Mouse (Mus musculus): Measurements from ENCODE around the gene Soga3. TPM values are rescaled to one million over a fixed set of nuclear protein-coding genes. Genes with fewer than 3 reads are reported as not detected.
A peak's percentile ranks its signal among the peaks of the same experiment; 100 is the strongest.

Gene Soga3
- polyA plus RNA-seq, 1 experiment from 2014 or later: 96.3 TPM

DNA sequence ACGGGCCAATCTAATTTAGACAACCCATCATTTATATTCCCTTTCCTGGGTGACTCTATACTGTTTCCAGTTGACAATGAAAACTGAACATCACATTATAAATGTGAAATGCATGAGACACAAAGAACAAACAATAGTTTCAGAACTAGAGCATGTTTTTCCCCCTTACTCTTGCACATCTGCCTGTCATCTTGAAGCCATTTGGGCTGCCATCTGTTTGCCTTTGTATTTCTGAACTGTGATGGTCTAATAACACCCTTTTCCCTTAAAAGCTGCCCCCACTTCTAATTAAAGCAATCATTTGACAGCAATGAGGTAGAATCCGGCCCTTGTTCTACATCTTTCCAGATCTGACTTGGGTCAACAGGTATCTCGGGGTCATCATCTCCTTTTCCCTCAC is 32.0 kb downstream of the Soga3 start:
- no peak for ATAC-seq
- Histone ChIP-seq H3K4me2 (replicated peaks) (no peak overlapping the region), H3K36me3 (peaks cover 59% of the 10 kb centered on the region), H3K9me3 (peaks cover 4% of the 10 kb centered on the region; the same call in 1 of the 2 replicates), H3K4me1 (replicated peaks) (no peaks in the 10 kb centered on the region; the same call in 1 of the 2 replicates), H3K27ac (no peak overlapping the region), H3K27me3 (no peaks in the 10 kb centered on the region), H3K9ac (replicated peaks) (no peak overlapping the region), H3K4me3 (replicated peaks) (no peak overlapping the region)
- WGBS: 94% methylated on average over 3 of the region's 3 CpGs

DNA sequence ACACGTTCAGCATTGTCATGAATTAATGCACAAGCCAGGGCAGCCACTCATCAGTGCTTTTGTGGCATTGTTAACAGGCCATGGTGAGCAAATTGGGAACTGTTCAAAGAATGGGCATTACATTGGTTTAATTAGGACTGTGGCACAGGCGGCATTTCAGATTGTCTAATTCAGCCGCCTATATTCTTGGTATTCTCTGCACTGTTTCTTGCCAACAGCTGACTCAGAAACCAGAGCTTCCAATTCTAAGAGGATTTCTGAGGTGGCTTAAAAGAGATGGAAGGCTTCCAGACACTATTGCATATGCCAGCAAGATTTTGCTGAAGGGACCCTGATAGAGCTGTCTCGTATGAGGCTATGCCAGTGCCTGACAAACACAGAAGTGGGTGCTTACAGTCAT is 33.2 kb downstream of the Soga3 start:
- Histone ChIP-seq H3K9ac (replicated peaks) (no peak overlapping the region), H3K27ac (no peak overlapping the region), H3K4me3 (replicated peaks) (no peak overlapping the region), H3K36me3 (peaks cover 59% of the 10 kb centered on the region), H3K9me3 (no peaks in the 10 kb centered on the region), H3K4me2 (replicated peaks) (no peak overlapping the region), H3K27me3 (no peaks in the 10 kb centered on the region), H3K4me1 (replicated peaks) (no peaks in the 10 kb centered on the region; the same call in 1 of the 2 replicates)
- ATAC-seq: no peak
- 79% methylated on average over 4 of the region's 4 CpGs for WGBS

DNA sequence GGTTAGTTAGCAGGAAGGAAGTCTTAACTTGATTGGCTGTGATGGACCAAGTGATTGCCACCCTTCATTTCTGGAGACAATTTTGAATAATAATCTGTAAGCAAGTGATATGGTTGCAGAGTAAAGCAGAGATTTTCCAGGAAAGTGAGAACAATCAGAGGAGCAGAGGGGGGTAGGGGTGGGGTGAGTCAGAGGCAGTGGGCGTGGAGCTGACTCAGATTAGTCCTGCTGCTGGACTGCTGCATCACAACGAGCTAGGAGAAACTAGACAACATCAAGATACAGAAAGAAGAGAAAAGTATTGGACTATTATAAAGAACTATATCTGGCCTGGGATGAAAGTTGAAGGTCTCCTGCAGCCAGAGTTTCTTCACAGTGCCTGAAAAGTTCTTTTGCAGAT is 34.4 kb downstream of the Soga3 start:
- no peak overlapping the region for H3K27ac ChIP-seq
- H3K4me2 ChIP-seq (replicated peaks): no peak overlapping the region
- no peak overlapping the region for H3K4me3 ChIP-seq (replicated peaks)
- H3K27me3 ChIP-seq: no peaks in the 10 kb centered on the region
- peaks cover 61% of the 10 kb centered on the region for H3K36me3 ChIP-seq
- no peaks in the 10 kb centered on the region for H3K9me3 ChIP-seq
- H3K9ac ChIP-seq (replicated peaks): no peak overlapping the region
- no peaks in the 10 kb centered on the region; the same call in 1 of the 2 replicates for H3K4me1 ChIP-seq (replicated peaks)
- ATAC-seq: no peak
- WGBS: 26% methylated on average over 2 of the region's 2 CpGs

DNA sequence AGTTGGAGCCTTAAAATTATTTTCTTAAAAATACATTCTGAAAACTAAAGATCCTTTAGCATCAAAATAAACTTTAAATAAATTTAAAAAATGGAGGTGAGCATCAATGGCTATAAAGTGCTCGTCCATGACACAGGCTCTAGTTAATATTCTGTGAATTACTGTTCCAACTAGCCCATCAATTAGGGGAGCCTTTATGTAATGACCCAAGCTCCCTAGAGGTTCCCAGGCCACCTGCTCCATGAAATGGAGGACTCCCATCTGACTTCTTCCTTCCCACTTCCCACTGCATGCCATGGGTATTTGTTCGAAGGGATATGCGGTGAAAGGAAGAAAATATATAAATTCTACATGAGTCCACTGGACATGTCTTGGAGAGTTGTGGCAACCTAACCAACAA is 36.6 kb downstream of the Soga3 start:
- Histone ChIP-seq H3K4me3 (replicated peaks) (no peak overlapping the region), H3K4me2 (replicated peaks) (no peak overlapping the region), H3K27me3 (no peaks in the 10 kb centered on the region), H3K9me3 (no peaks in the 10 kb centered on the region), H3K27ac (no peak overlapping the region), H3K36me3 (peaks cover 60% of the 10 kb centered on the region), H3K9ac (replicated peaks) (no peak overlapping the region), H3K4me1 (replicated peaks) (no peaks in the 10 kb centered on the region; the same call in 1 of the 2 replicates)
- no peak for ATAC-seq
- WGBS: 61% methylated on average over 3 of the region's 3 CpGs

DNA sequence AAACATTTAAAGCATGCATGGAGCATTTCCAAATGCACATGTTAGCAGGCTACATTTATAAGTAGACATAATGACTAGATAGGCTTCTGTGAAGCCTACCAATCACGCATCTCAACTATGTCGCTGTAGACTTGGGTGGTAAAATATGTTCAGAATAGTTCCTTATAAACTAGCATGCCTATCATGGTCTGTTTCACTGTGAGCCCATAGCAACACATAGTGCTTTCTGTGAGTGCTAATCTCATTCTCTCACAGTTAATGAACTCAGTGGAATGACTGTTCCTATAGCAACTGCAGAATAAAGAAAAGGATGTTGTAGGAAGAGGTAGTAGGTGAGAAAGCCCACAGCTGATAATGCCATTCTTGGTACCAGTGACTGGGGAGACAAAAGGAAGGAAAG is 37.4 kb downstream of the Soga3 start:
- 71% methylated on average over 2 of the region's 2 CpGs for WGBS
- Histone ChIP-seq H3K4me3 (replicated peaks) (no peak overlapping the region), H3K4me2 (replicated peaks) (no peak overlapping the region), H3K9ac (replicated peaks) (no peak overlapping the region), H3K27me3 (no peaks in the 10 kb centered on the region), H3K9me3 (no peaks in the 10 kb centered on the region), H3K27ac (no peak overlapping the region), H3K4me1 (replicated peaks) (no peaks in the 10 kb centered on the region), H3K36me3 (peaks cover 54% of the 10 kb centered on the region)
- no peak for ATAC-seq

DNA sequence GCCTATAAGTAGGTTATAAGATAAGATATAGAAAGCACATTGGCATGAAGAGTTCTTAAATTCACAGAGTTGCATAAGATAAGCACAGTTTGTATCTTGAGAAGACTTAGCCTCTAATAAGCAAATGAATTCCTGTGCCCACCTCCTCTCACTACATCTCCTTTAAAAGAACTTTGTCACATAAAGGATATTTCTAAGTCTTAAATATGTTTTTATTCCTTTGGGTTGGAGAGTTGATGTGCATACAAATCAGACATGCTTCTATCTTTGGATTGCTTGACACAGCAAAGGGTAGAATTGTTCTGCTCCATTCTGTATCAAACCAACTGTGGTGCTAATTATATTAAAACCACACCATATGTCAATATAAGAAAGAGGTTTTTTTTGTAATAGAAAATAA is 50.1 kb downstream of the Soga3 start:
- Histone ChIP-seq H3K36me3 (peaks cover 57% of the 10 kb centered on the region), H3K4me2 (replicated peaks) (no peak overlapping the region), H3K27ac (no peak overlapping the region), H3K27me3 (no peaks in the 10 kb centered on the region), H3K4me1 (replicated peaks) (no peaks in the 10 kb centered on the region), H3K9me3 (no peaks in the 10 kb centered on the region), H3K4me3 (replicated peaks) (no peak overlapping the region), H3K9ac (replicated peaks) (no peak overlapping the region)
- no peak for ATAC-seq

DNA sequence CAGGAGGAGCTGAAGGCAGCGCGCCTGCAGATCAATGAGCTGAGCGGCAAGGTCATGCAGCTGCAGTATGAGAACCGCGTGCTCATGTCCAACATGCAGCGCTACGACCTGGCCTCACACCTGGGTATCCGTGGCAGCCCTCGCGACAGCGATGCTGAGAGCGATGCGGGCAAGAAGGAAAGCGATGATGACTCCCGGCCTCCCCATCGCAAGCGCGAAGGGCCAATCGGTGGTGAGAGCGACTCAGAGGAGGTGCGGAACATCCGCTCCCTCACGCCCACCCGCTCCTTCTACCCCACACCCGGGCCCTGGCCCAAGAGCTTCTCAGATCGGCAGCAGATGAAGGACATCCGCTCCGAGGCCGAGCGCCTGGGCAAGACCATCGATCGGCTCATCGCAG is 53.2 kb downstream of the Soga3 start:
- no peaks in the 10 kb centered on the region for H3K27me3 ChIP-seq
- H3K4me3 ChIP-seq (replicated peaks): no peak overlapping the region
- H3K4me1 ChIP-seq (replicated peaks): no peaks in the 10 kb centered on the region
- no peaks in the 10 kb centered on the region for H3K9me3 ChIP-seq
- ATAC-seq: 0 out of 2 replicates have a peak, but pooled peaks have one; percentile 43
- H3K9ac ChIP-seq (replicated peaks): no peak overlapping the region
- no peak overlapping the region for H3K27ac ChIP-seq
- H3K36me3 ChIP-seq: peaks cover 73% of the 10 kb centered on the region
- WGBS: 98% methylated on average over 33 of the region's 33 CpGs
- no peak overlapping the region for H3K4me2 ChIP-seq (replicated peaks)

DNA sequence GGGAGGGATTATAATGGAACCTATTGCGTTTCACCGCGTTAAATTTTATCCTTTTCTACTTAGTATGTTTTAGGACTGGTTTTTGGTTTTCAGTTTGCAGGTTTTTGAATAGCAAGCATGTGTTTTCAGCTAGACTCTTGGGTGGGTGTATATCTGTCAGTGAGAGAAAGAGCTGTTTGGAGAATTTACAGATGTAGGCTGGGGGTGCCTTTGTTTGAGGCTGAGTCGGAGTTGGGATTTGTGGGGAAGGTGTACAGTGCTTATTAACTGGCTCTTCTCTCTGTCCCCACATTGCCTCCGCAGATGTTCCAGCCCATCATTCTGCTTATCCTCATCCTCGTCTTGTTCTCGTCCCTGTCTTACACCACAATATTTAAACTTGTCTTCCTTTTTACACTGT is 55.0 kb downstream of the Soga3 start, which contains the start of gene Gm49353:
TSS of gene Gm49353 (plus strand) at position 313 of the 400 bp plus-strand sequence.
- no peak within 1 kb of the TSS for H3K27ac ChIP-seq
- WGBS: 94% methylated on average over 7 of the region's 7 CpGs
- no peak for ATAC-seq

DNA sequence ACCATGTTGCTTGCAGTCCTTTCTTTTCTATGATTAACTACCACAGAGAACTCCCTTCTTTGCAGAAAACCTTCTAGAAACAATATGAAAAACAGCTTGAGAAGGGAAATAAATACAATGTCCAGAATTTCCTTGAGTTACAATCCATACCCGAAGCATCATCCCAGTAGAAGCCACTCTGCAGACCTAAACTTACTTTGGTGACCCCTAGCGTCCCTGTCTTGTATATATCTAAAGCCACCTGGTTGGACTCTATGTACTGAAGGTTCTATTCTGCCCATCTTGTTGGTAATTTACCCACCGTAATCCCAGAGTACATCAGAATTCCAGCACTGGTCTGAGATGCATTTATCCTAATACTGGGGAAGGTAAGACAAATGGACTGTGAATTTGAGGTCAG is 56.2 kb downstream of the Soga3 start:
- Histone ChIP-seq H3K4me3 (replicated peaks) (no peak overlapping the region), H3K4me2 (replicated peaks) (no peak overlapping the region), H3K27me3 (no peaks in the 10 kb centered on the region), H3K4me1 (replicated peaks) (no peaks in the 10 kb centered on the region), H3K9ac (replicated peaks) (no peak overlapping the region), H3K27ac (no peak overlapping the region), H3K36me3 (peaks cover 69% of the 10 kb centered on the region), H3K9me3 (no peaks in the 10 kb centered on the region)
- 77% methylated on average over 3 of the region's 3 CpGs for WGBS
- ATAC-seq: no peak

More for the DNA sequence above, 55.0 kb downstream of the Soga3 start, which contains the start of gene Gm49353:
- Histone ChIP-seq H3K4me3 (replicated peaks) (no peak within 1 kb of the TSS), H3K27me3 (no peaks in the 10 kb centered on the region), H3K4me1 (replicated peaks) (no peaks in the 10 kb centered on the region), H3K9ac (replicated peaks) (no peak within 1 kb of the TSS), H3K4me2 (replicated peaks) (no peak within 1 kb of the TSS), H3K9me3 (no peaks in the 10 kb centered on the region), H3K36me3 (peaks cover 77% of the 10 kb centered on the region)

DNA sequence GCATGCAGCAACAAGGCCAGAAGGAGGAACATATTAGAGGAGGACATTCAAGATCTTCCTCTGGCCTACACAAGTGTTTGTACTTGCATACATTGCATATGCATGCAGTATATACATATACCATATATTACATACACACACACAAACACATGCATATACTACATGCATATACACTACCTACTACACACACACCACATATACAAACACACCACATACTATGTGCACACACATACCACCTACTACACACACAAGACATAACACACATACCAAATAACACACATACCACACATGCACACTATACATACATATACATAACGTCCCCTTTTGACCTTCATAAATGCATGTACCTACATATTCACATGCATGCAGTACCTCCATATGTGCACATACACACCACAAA is 57.0 kb downstream of the Soga3 start:
- H3K9me3 ChIP-seq: no peaks in the 10 kb centered on the region
- H3K4me2 ChIP-seq (replicated peaks): no peak overlapping the region
- H3K27ac ChIP-seq: no peak overlapping the region
- no peaks in the 10 kb centered on the region for H3K4me1 ChIP-seq (replicated peaks)
- H3K27me3 ChIP-seq: no peaks in the 10 kb centered on the region
- no peak overlapping the region for H3K4me3 ChIP-seq (replicated peaks)
- H3K36me3 ChIP-seq: peaks cover 66% of the 10 kb centered on the region
- 92% methylated on average over 1 of the region's 1 CpGs for WGBS
- peak; percentile 24; the same call in 1 of the 2 replicates for ATAC-seq
- no peak overlapping the region for H3K9ac ChIP-seq (replicated peaks)

DNA sequence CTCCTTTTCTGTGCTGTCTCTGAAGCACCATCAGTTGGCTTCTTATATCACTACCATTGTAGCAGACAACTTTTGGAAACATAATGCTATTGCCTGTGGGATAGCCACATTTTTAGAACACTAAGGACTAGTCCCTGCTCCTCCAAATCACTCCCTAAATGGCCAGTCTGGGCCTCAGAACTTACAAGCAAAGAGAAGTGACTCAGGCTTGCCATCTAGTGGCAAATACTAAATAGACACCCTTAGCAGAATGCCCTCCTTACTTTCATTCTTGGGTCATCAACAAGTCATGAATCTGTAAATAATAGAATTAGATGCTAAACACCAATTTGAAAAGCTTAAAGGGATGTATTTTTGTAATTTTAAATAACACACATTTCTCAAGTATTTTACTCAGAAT is 63.1 kb downstream of the Soga3 start:
- no peaks in the 10 kb centered on the region for H3K27me3 ChIP-seq
- H3K4me1 ChIP-seq (replicated peaks): no peaks in the 10 kb centered on the region; the same call in 1 of the 2 replicates
- ATAC-seq: peak; percentile 79
- H3K4me2 ChIP-seq (replicated peaks): no peak overlapping the region
- H3K27ac ChIP-seq: no peak overlapping the region
- no peak overlapping the region for H3K9ac ChIP-seq (replicated peaks)
- no peaks in the 10 kb centered on the region for H3K9me3 ChIP-seq
- H3K36me3 ChIP-seq: peaks cover 14% of the 10 kb centered on the region
- no peak overlapping the region for H3K4me3 ChIP-seq (replicated peaks)

DNA sequence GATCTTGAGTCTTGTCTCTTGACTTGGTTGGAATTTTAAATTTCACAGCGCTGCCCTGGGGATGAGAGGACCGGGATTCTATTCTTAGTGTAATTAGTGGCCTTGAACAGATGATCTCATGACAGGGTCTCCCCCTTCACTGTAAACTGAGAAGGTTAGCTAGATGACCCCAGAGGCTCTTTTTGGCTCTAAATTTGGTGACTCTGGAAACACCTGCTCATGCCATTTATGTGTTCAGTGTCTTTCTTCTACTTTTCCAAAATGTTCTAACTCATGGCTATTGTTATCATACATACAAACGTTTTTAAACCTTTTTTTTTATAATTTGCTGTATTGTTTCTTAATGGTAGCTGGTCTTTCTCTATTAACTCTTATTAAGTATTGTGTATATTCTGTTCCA is 65.1 kb downstream of the Soga3 start:
- Histone ChIP-seq H3K4me1 (replicated peaks) (peaks cover 5% of the 10 kb centered on the region; the same call in 1 of the 2 replicates), H3K36me3 (peaks cover 14% of the 10 kb centered on the region), H3K27ac (no peak overlapping the region), H3K4me2 (replicated peaks) (no peak overlapping the region), H3K27me3 (no peaks in the 10 kb centered on the region), H3K9ac (replicated peaks) (no peak overlapping the region), H3K9me3 (no peaks in the 10 kb centered on the region), H3K4me3 (replicated peaks) (no peak overlapping the region)
- ATAC-seq: no peak
- 52% methylated on average over 3 of the region's 3 CpGs for WGBS

DNA sequence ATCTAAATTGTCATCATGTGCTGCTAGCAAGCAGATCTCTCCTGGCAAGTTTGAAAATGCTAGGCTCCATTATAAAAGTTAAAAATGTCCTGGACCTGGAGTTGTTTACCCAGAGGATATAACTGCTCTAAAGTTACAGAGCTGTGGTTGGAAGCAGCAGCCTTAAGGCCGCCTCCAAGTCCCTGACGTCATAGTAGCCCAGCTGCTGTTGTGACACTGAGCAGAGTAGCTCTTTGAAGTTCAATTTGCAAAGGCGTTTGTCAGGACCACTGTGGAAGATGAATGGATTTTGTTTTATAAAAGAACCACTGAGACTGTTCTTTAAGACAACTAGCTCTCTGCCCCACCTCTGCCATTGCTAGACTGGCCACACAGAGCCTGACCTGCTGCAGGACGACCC is 67.8 kb downstream of the Soga3 start, which contains the start of gene 9330159F19Rik:
TSS of gene 9330159F19Rik (plus strand) at position 154 of the 400 bp plus-strand sequence.
- Histone ChIP-seq H3K27me3 (no peaks in the 10 kb centered on the region), H3K4me1 (replicated peaks) (peaks cover 6% of the 10 kb centered on the region; the same call in 1 of the 2 replicates), H3K4me3 (replicated peaks) (no peak within 1 kb of the TSS), H3K4me2 (replicated peaks) (no peak within 1 kb of the TSS), H3K9ac (replicated peaks) (no peak within 1 kb of the TSS), H3K27ac (0 out of 2 replicates have a peak within 1 kb of the TSS, but pooled peaks have one; percentile 2), H3K9me3 (no peaks in the 10 kb centered on the region), H3K36me3 (peaks cover 12% of the 10 kb centered on the region)
- ATAC-seq: peak; percentile 77; the same call in 1 of the 2 replicates
- 12% methylated on average over 4 of the region's 4 CpGs for WGBS

Data from midbrain, embryonic 13.5 days (tissue).